Mouse (Mus musculus) CH12.LX (cell line): ENCODE data around the gene Osbpl3. TPM values are rescaled to one million over a fixed set of nuclear protein-coding genes. Genes with fewer than 3 reads are reported as not detected.

ENCODE experiments used
- DNase-seq: peaks from one replicate; pipeline ENCODE4 v3.0.0-alpha.2; 2013; ENCODE audit errors: extremely low read depth
- H3K27ac ChIP-seq: 2 replicates; pipeline ENCODE4 v1.5.1; 2012; ENCODE audit warnings: low read depth, mild to moderate bottlenecking, control low read depth, moderate library complexity; ENCODE audit not compliant: insufficient read depth
- H3K27me3 ChIP-seq: replicated peaks from 2 replicates; pipeline ENCODE3; 2012; ENCODE audit warnings: inconsistent platforms
- H3K36me3 ChIP-seq, 2 experiments: replicated peaks in 1 of 2; 2 replicates each; pipeline versions ENCODE3 to v1.6.1; 2012; ENCODE audit warnings: inconsistent platforms in 1 of 2, low read length in 1 of 2, mild to moderate bottlenecking in 1 of 2, mixed read lengths in 1 of 2, moderate library complexity in 1 of 2; ENCODE audit not compliant: control insufficient read depth in 1 of 2, insufficient read depth in 1 of 2
- H3K4me1 ChIP-seq, 2 experiments: 2 replicates each; pipeline ENCODE4 v1.6.1; 2012; ENCODE audit warnings: inconsistent platforms in 1 of 2, moderate library complexity in 1 of 2; ENCODE audit not compliant: insufficient read depth in 2 of 2, control insufficient read depth in 1 of 2
- H3K4me2 ChIP-seq: 2 replicates; pipeline ENCODE4 v1.6.1; 2012; ENCODE audit warnings: low read depth, mild to moderate bottlenecking, control low read depth; ENCODE audit not compliant: poor library complexity, insufficient read depth, severe bottlenecking
- H3K4me3 ChIP-seq, 3 experiments: fragments of 150-350 bp in 1 of 3; sonication (generic) in 1 of 3; replicated peaks in 1 of 3; 2 replicates each; pipeline versions ENCODE3 to v1.5.1; 2011 to 2012; ENCODE audit warnings: low read depth in 2 of 3, low read length in 2 of 3, mild to moderate bottlenecking in 2 of 3, moderate library complexity in 2 of 3, control low read depth in 1 of 3, improper control_type of control experiment in 1 of 3, inconsistent platforms in 1 of 3, mixed read lengths in 1 of 3; ENCODE audit not compliant: poor library complexity in 1 of 3
- H3K79me2 ChIP-seq: replicated peaks from 2 replicates; pipeline ENCODE4 v1.6.1; 2012; ENCODE audit warnings: mild to moderate bottlenecking, moderate library complexity; ENCODE audit not compliant: control insufficient read depth, poor library complexity, insufficient read depth, severe bottlenecking; ENCODE audit errors: extremely low read depth
- H3K9ac ChIP-seq: 2 replicates; pipeline ENCODE4 v1.6.1; 2012; ENCODE audit warnings: low read depth, mild to moderate bottlenecking, control low read depth, moderate library complexity; ENCODE audit not compliant: insufficient read depth
- H3K9me3 ChIP-seq: replicated peaks from 2 replicates; pipeline ENCODE3; 2012; ENCODE audit warnings: low read length, inconsistent platforms, mixed read lengths
- BHLHE40 ChIP-seq: IDR thresholded peaks from 2 replicates; pipeline ENCODE4 v1.6.1; 2011; ENCODE audit warnings: mild to moderate bottlenecking, low read depth, low read length, improper control_type of control experiment
- CHD1 ChIP-seq: IDR thresholded peaks from 2 replicates; pipeline ENCODE4 v1.6.1; 2012; ENCODE audit warnings: low read depth, low read length, improper control_type of control experiment, inconsistent platforms
- CTCF ChIP-seq, 2 experiments: IDR thresholded peaks in 1 of 2; conservative IDR thresholded peaks in 1 of 2; 2 replicates each; pipeline ENCODE4 v1.5.1; 2011 to 2012; ENCODE audit warnings: low read depth in 2 of 2, low read length in 2 of 2, improper control_type of control experiment in 1 of 2, inconsistent platforms in 1 of 2, mild to moderate bottlenecking in 1 of 2, moderate library complexity in 1 of 2
- EP300 ChIP-seq: IDR thresholded peaks from 2 replicates; pipeline ENCODE4 v1.6.1; 2011; ENCODE audit warnings: low read length, improper control_type of control experiment
- ETS1 ChIP-seq: conservative IDR thresholded peaks from 2 replicates; pipeline ENCODE4 v1.6.1; 2012; ENCODE audit warnings: low read depth, mild to moderate bottlenecking, inconsistent platforms, low read length, improper control_type of control experiment, moderate library complexity
- GABPA ChIP-seq: IDR thresholded peaks from 2 replicates; pipeline ENCODE4 v1.6.1; 2012; ENCODE audit warnings: low read depth, low read length, improper control_type of control experiment, inconsistent platforms; ENCODE audit not compliant: insufficient replicate concordance
- JUND ChIP-seq: conservative IDR thresholded peaks from 2 replicates; pipeline ENCODE4 v1.6.1; 2011; ENCODE audit warnings: low read depth, low read length, improper control_type of control experiment
- MAFK ChIP-seq: IDR thresholded peaks from 2 replicates; pipeline ENCODE4 v1.6.1; 2011; ENCODE audit warnings: low read length, improper control_type of control experiment; ENCODE audit not compliant: insufficient replicate concordance
- MXI1 ChIP-seq: IDR thresholded peaks from 2 replicates; pipeline ENCODE4 v1.6.1; 2011; ENCODE audit warnings: mild to moderate bottlenecking, low read depth, low read length, improper control_type of control experiment
- NELFE ChIP-seq: IDR thresholded peaks from 2 replicates; pipeline ENCODE4 v1.6.1; 2011; ENCODE audit warnings: low read depth, low read length, improper control_type of control experiment
- POLR2A ChIP-seq: IDR thresholded peaks from 2 replicates; pipeline ENCODE4 v1.6.1; 2011; ENCODE audit warnings: low read depth, mild to moderate bottlenecking, improper control_type of control experiment, low read length
- RAD21 ChIP-seq: IDR thresholded peaks from 2 replicates; pipeline ENCODE4 v1.6.1; 2011; ENCODE audit warnings: low read depth, mild to moderate bottlenecking, low read length, improper control_type of control experiment, moderate library complexity
- RCOR1 ChIP-seq: conservative IDR thresholded peaks from 2 replicates; pipeline ENCODE4 v1.6.1; 2012; ENCODE audit warnings: low read depth, mild to moderate bottlenecking, inconsistent platforms, low read length, improper control_type of control experiment
- SIN3A ChIP-seq: IDR thresholded peaks from 2 replicates; pipeline ENCODE4 v1.6.1; 2012; ENCODE audit warnings: low read length, improper control_type of control experiment, inconsistent platforms
- SMC3 ChIP-seq: IDR thresholded peaks from 2 replicates; pipeline ENCODE4 v1.6.1; 2011; ENCODE audit warnings: low read depth, low read length, improper control_type of control experiment
- TCF12 ChIP-seq: IDR thresholded peaks from 2 replicates; pipeline ENCODE4 v1.6.1; 2014; ENCODE audit warnings: low read depth, mild to moderate bottlenecking, inconsistent platforms, low read length, improper control_type of control experiment
- UBTF ChIP-seq: IDR thresholded peaks from 2 replicates; pipeline ENCODE4 v1.6.1; 2012; ENCODE audit warnings: low read depth, mild to moderate bottlenecking, inconsistent platforms, low read length, improper control_type of control experiment, moderate library complexity
- USF1 ChIP-seq: IDR thresholded peaks from 2 replicates; pipeline ENCODE4 v1.6.1; 2014; ENCODE audit warnings: low read depth, mild to moderate bottlenecking, inconsistent platforms, low read length, improper control_type of control experiment
- ZC3H11A ChIP-seq: IDR thresholded peaks from 2 replicates; pipeline ENCODE4 v1.6.1; 2012; ENCODE audit warnings: low read depth, mild to moderate bottlenecking, inconsistent platforms, low read length, improper control_type of control experiment
- ZMIZ1 ChIP-seq: IDR thresholded peaks from 2 replicates; pipeline ENCODE4 v1.6.1; 2012; ENCODE audit warnings: low read depth, mild to moderate bottlenecking, inconsistent platforms, low read length, improper control_type of control experiment
- dilution Hi-C: fragments of 300-500 bp; cut with MboI; formaldehyde crosslinking; loops from 2 replicates; pipeline ENCODE4 v1.14.3; 2020; ENCODE audit warnings: low sequenced_read_pairs; ENCODE audit not compliant: extremely low pct_unique_long_range_greater_than_20kb, extremely low pct_ligation_motif_present
- in situ Hi-C: fragments of 300-500 bp; cut with MboI; formaldehyde crosslinking; loops from 3 replicates; pipeline ENCODE4 v1.14.3; 2019; ENCODE audit warnings: low sequenced_read_pairs, low pct_ligation_motif_present, low pct_unique_long_range_greater_than_20kb, mixed read lengths
- polyA plus RNA-seq: library from polyadenylated mRNA; unstranded; fragments of >175 nt; gene quantifications from 2 replicates; pipeline ENCODE4 v1.2.1, GENCODE M21; 2012; ENCODE audit warnings: low read depth; ENCODE audit not compliant: insufficient read length
- total RNA-seq, 2 experiments: library from RNA; depleted of rRNA; stranded (reverse); fragments of 300-350 nt in 1 of 2; fragments of >200 nt in 1 of 2; gene quantifications; 2 replicates each; pipeline ENCODE4 v1.2.3; 2012 to 2014

Gene Osbpl3
- total and polyA plus RNA-seq, 3 experiments: 2.2 to 8.1 (median 3.5) TPM

DNA sequence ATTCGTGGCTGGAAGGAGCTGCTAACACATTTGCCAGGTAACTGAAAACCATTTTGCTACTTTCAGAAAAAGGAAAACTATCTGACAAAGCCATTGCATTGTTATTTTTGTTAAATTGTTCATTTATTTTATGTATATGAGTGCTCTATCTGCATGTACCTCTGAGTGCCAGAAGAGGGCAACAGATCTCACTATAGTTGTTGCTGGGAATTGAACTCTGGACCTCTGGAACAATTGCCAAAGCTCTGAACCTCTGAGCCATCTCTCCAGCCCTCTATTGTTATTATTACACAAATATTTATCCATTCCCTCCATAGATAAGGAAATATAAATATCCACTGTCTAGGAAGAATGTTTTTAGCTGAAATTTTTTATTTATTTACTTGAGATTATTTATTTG is 107.4 kb downstream of the Osbpl3 start:
- DNase-seq: no peak
- dilution Hi-C loops (no loop called here), in situ Hi-C loops (no loop called here)
- Histone ChIP-seq H3K27ac (no peak overlapping the region), H3K79me2 (no peaks in the 10 kb centered on the region), H3K9ac (no peak overlapping the region), H3K27me3 (no peaks in the 10 kb centered on the region), H3K4me1 (peaks cover 0 to 4% of the 10 kb centered on the region in 2 experiments; a peak in 2 of 4 replicates), H3K36me3 (peaks cover 6 to 7% of the 10 kb centered on the region in 2 experiments), H3K4me3 (no peak overlapping the region), H3K9me3 (no peaks in the 10 kb centered on the region), H3K4me2 (no peak overlapping the region)
- TF ChIP-seq RAD21 (peak; percentile 58), ZC3H11A (peak; percentile 24; the same call in 1 of the 2 replicates), CTCF (conservative IDR thresholded peaks at IDR 0.05 in 1 of 2, IDR thresholded peaks at IDR 0.05 in 1 of 2; ENCODE audit: low read depth in 2 of 2, low read length in 2 of 2) (peak in 1 of 2 experiments; percentile 58; a peak in 2 of 4 replicates), SMC3 (peak; percentile 72), TCF12 (no peak), MXI1 (no peak), POLR2A (no peak)

GRCm38 (mm10) chr6:50346204-50346603 is 109.8 kb downstream of the Osbpl3 start:
- dilution Hi-C loops: no loop called here
- TF ChIP-seq USF1: no peak
- no peak for TF ChIP-seq BHLHE40
- no peak for TF ChIP-seq CHD1
- no peak for TF ChIP-seq CTCF (conservative IDR thresholded peaks at IDR 0.05 in 1 of 2, IDR thresholded peaks at IDR 0.05 in 1 of 2; ENCODE audit: low read depth in 2 of 2, low read length in 2 of 2)
- TF ChIP-seq RCOR1: no peak
- TF ChIP-seq EP300: no peak
- TF ChIP-seq MXI1: no peak
- no peak for TF ChIP-seq GABPA
- no peak for TF ChIP-seq ZC3H11A
- no peak for TF ChIP-seq ZMIZ1
- TF ChIP-seq JUND: no peak
- no peak for TF ChIP-seq NELFE
- TF ChIP-seq UBTF: no peak
- no peak for TF ChIP-seq TCF12
- TF ChIP-seq ETS1: no peak
- no peak for TF ChIP-seq RAD21
- no peak for TF ChIP-seq MAFK
- no peak for TF ChIP-seq SIN3A
- TF ChIP-seq SMC3: no peak

More at GRCm38 (mm10) chr6:50346204-50346603, 109.8 kb downstream of the Osbpl3 start:
- Histone ChIP-seq H3K9me3 (no peaks in the 10 kb centered on the region), H3K4me3 (no peak overlapping the region), H3K4me2 (no peak overlapping the region), H3K9ac (no peak overlapping the region), H3K27ac (no peak overlapping the region), H3K27me3 (no peaks in the 10 kb centered on the region), H3K79me2 (no peaks in the 10 kb centered on the region), H3K4me1 (no peaks in the 10 kb centered on the region), H3K36me3 (no peaks in the 10 kb centered on the region)
- in situ Hi-C loops: no loop called here
- DNase-seq: no peak
